Mouse (Mus musculus) testis, adult 2 months (tissue): Measurements from ENCODE around the gene Gpr3. TPM values are rescaled to one million over a fixed set of nuclear protein-coding genes. Genes with fewer than 3 reads are reported as not detected.
A peak's percentile ranks its signal among the peaks of the same experiment; 100 is the strongest.

Experiments used
- H3K27ac ChIP-seq: fragments of 200-500 bp; 2 replicates; pipeline ENCODE4 v1.5.1; 2012; ENCODE audit warnings: low read depth, low read length; ENCODE audit not compliant: control insufficient read depth, insufficient read depth
- H3K27me3 ChIP-seq: fragments of 200-500 bp; 2 replicates; pipeline ENCODE4 v1.6.1; 2012; ENCODE audit warnings: mild to moderate bottlenecking, low read length, moderate library complexity; ENCODE audit not compliant: control insufficient read depth, insufficient read depth
- H3K36me3 ChIP-seq: fragments of 200-500 bp; 2 replicates; pipeline ENCODE4 v1.6.1; 2012; ENCODE audit warnings: mild to moderate bottlenecking, low read length; ENCODE audit not compliant: control insufficient read depth, insufficient read depth
- H3K4me1 ChIP-seq: fragments of 200-500 bp; 2 replicates; pipeline ENCODE4 v1.6.1; 2012; ENCODE audit warnings: low read length; ENCODE audit not compliant: control insufficient read depth, insufficient read depth
- H3K4me3 ChIP-seq: fragments of 200-500 bp; 2 replicates; pipeline ENCODE4 v1.5.1; 2012; ENCODE audit warnings: low read depth, mild to moderate bottlenecking, low read length, moderate library complexity, mixed read lengths; ENCODE audit not compliant: control insufficient read depth
- CTCF ChIP-seq: fragments of 200-500 bp; IDR thresholded peaks from 2 replicates; pipeline ENCODE4 v1.5.1; 2012; ENCODE audit warnings: low read depth, mild to moderate bottlenecking, inconsistent platforms, low read length, moderate library complexity; ENCODE audit not compliant: control insufficient read depth, insufficient read depth, insufficient replicate concordance
- POLR2A ChIP-seq: fragments of 200-500 bp; IDR thresholded peaks from 2 replicates; pipeline ENCODE4 v1.6.1; 2012; ENCODE audit warnings: low read depth, mild to moderate bottlenecking, inconsistent platforms, low read length, moderate library complexity; ENCODE audit not compliant: control insufficient read depth
- polyA plus RNA-seq: library from polyadenylated mRNA; depleted of rRNA; stranded (reverse); fragments of >200 nt; gene quantifications from 2 replicates; pipeline ENCODE4 v1.2.3, GENCODE M21; 2012

The Gpr3 gene
- polyA plus RNA-seq, 1 experiment: 7.0 TPM

GRCm38 (mm10) chr4:133175998-133176760 is 36.2 kb downstream of the Gpr3 start:
- peak overlapping the region; percentile 48 for H3K27ac ChIP-seq
- no peaks in the 10 kb centered on the region for H3K27me3 ChIP-seq
- H3K4me1 ChIP-seq: peaks cover 5% of the 10 kb centered on the region
- TF ChIP-seq POLR2A (no peak), CTCF (no peak)
- H3K36me3 ChIP-seq: no peaks in the 10 kb centered on the region
- peak overlapping the region; percentile 13 for H3K4me3 ChIP-seq

GRCm38 (mm10) chr4:133175274-133175673 is 37.1 kb downstream of the Gpr3 start:
- H3K4me3 ChIP-seq: peak overlapping the region; percentile 13
- 0 out of 2 replicates have a peak overlapping the region, but pooled peaks have one; percentile 34 for H3K27ac ChIP-seq
- H3K36me3 ChIP-seq: no peaks in the 10 kb centered on the region
- H3K27me3 ChIP-seq: no peaks in the 10 kb centered on the region
- TF ChIP-seq CTCF: no peak
- H3K4me1 ChIP-seq: peaks cover 5% of the 10 kb centered on the region

GRCm38 (mm10) chr4:133174361-133174760 is 38.0 kb downstream of the Gpr3 start:
- Histone ChIP-seq H3K4me1 (peaks cover 5% of the 10 kb centered on the region), H3K36me3 (no peaks in the 10 kb centered on the region), H3K4me3 (no peak overlapping the region; the same call in 1 of the 2 replicates), H3K27ac (peak overlapping the region; percentile 79), H3K27me3 (no peaks in the 10 kb centered on the region)
- TF ChIP-seq POLR2A: no peak

GRCm38 (mm10) chr4:133172451-133172850 is 39.9 kb downstream of the Gpr3 start:
- peaks cover 5% of the 10 kb centered on the region for H3K4me1 ChIP-seq
- H3K27ac ChIP-seq: no peak overlapping the region
- TF ChIP-seq CTCF: no peak
- no peak for TF ChIP-seq POLR2A
- no peaks in the 10 kb centered on the region for H3K27me3 ChIP-seq
- H3K36me3 ChIP-seq: no peaks in the 10 kb centered on the region
- no peak overlapping the region for H3K4me3 ChIP-seq

- peaks cover 5% of the 10 kb centered on the region for H3K4me1 ChIP-seq
- no peaks in the 10 kb centered on the region for H3K27me3 ChIP-seq
- H3K36me3 ChIP-seq: no peaks in the 10 kb centered on the region
- TF ChIP-seq CTCF: no peak
- TF ChIP-seq POLR2A: no peak
- no peak overlapping the region for H3K4me3 ChIP-seq
- no peak overlapping the region; the same call in 1 of the 2 replicates for H3K27ac ChIP-seq
Measured at GRCm38 (mm10) chr4:133170616-133171015, 41.7 kb downstream of the Gpr3 start.

GRCm38 (mm10) chr4:133170056-133170524 is 42.2 kb downstream of the Gpr3 start:
- H3K27me3 ChIP-seq: no peaks in the 10 kb centered on the region
- H3K36me3 ChIP-seq: no peaks in the 10 kb centered on the region
- H3K4me1 ChIP-seq: peaks cover 5% of the 10 kb centered on the region
- no peak overlapping the region for H3K4me3 ChIP-seq
- TF ChIP-seq CTCF (no peak), POLR2A (no peak)
- peak overlapping the region; percentile 43 for H3K27ac ChIP-seq

GRCm38 (mm10) chr4:133169237-133170055 is 42.9 kb downstream of the Gpr3 start:
- no peak overlapping the region for H3K4me3 ChIP-seq
- H3K27ac ChIP-seq: peak overlapping the region; percentile 43
- no peaks in the 10 kb centered on the region for H3K36me3 ChIP-seq
- TF ChIP-seq POLR2A: no peak
- TF ChIP-seq CTCF: no peak
- peaks cover 5% of the 10 kb centered on the region for H3K4me1 ChIP-seq
- H3K27me3 ChIP-seq: no peaks in the 10 kb centered on the region
